Mouse (Mus musculus): ENCODE measurements around the gene Tulp2. TPM values are rescaled to one million over a fixed set of nuclear protein-coding genes. Genes with fewer than 3 reads are reported as not detected.

Gene Tulp2
- polyA plus RNA-seq, 1 experiment from 2014 or later = 1.1 TPM

- no peak for DNase-seq (ENCODE audit: low spot score)
- 90% methylated on average over 2 of the region's 2 CpGs for WGBS
- H3K9ac ChIP-seq (ENCODE audit: low read length) = no peak overlapping the region
These were observed 72.3 kb downstream of the Tulp2 start for GRCm38 (mm10) chr7:45553990-45554389.

GRCm38 (mm10) chr7:45554744-45555143, 73.1 kb downstream of the Tulp2 start, which contains the start of gene Hsd17b14:
TSS of gene Hsd17b14 (plus strand) at chr7:45554893.
- no peak within 1 kb of the TSS for H3K9ac ChIP-seq (ENCODE audit: low read length)

More at GRCm38 (mm10) chr7:45553990-45554389, 72.3 kb downstream of the Tulp2 start:
- no peak for ATAC-seq (ENCODE audit: insufficient number of reproducible peaks, low FRiP score, low TSS enrichment, low read depth)
- 0 out of 2 replicates have a peak, but pooled peaks cover 3% of the 10 kb centered on the region for H3K4me1 ChIP-seq (ENCODE audit: control insufficient read depth, insufficient read depth, low read length)
- no peaks in the 10 kb centered on the region for H3K9me3 ChIP-seq (ENCODE audit: control insufficient read depth, low read length)
- no peaks in the 10 kb centered on the region for H3K36me3 ChIP-seq (ENCODE audit: control insufficient read depth, insufficient read depth, low read length)
- H3K4me2 ChIP-seq (ENCODE audit: low read depth, severe bottlenecking) = no peak overlapping the region
- no peaks in the 10 kb centered on the region for H3K27me3 ChIP-seq (ENCODE audit: control insufficient read depth, insufficient read depth, low read length)
- no peak overlapping the region for H3K27ac ChIP-seq (replicated peaks; ENCODE audit: low read depth, low read length)
- H3K4me3 ChIP-seq (ENCODE audit: low read depth, low read length) = no peak overlapping the region

GRCm38 (mm10) chr7:45555787-45556186, 74.1 kb downstream of the Tulp2 start:
- H3K9me3 ChIP-seq (ENCODE audit: control insufficient read depth, low read length) = no peaks in the 10 kb centered on the region
- H3K27ac ChIP-seq (replicated peaks; ENCODE audit: low read depth, low read length) = no peak overlapping the region
- H3K4me2 ChIP-seq (ENCODE audit: low read depth, severe bottlenecking) = no peak overlapping the region
- 22% methylated on average over 8 of the region's 8 CpGs for WGBS
- no peaks in the 10 kb centered on the region for H3K27me3 ChIP-seq (ENCODE audit: control insufficient read depth, insufficient read depth, low read length)
- H3K36me3 ChIP-seq (ENCODE audit: control insufficient read depth, insufficient read depth, low read length) = no peaks in the 10 kb centered on the region
- H3K4me1 ChIP-seq (ENCODE audit: control insufficient read depth, insufficient read depth, low read length) = 0 out of 2 replicates have a peak, but pooled peaks cover 3% of the 10 kb centered on the region
- peak; percentile 87 for DNase-seq (ENCODE audit: low spot score)
- no peak for ATAC-seq (ENCODE audit: insufficient number of reproducible peaks, low FRiP score, low TSS enrichment, low read depth)
- H3K9ac ChIP-seq (ENCODE audit: low read length) = 0 out of 2 replicates have a peak overlapping the region, but pooled peaks have one; percentile 47
- H3K4me3 ChIP-seq (ENCODE audit: low read depth, low read length) = no peak overlapping the region

More at GRCm38 (mm10) chr7:45554744-45555143, 73.1 kb downstream of the Tulp2 start, which contains the start of gene Hsd17b14:
- Histone ChIP-seq H3K27ac (replicated peaks; ENCODE audit: low read depth, low read length) (no peak within 1 kb of the TSS), H3K36me3 (ENCODE audit: control insufficient read depth, insufficient read depth, low read length) (no peaks in the 10 kb centered on the region), H3K9me3 (ENCODE audit: control insufficient read depth, low read length) (no peaks in the 10 kb centered on the region), H3K4me1 (ENCODE audit: control insufficient read depth, insufficient read depth, low read length) (0 out of 2 replicates have a peak, but pooled peaks cover 3% of the 10 kb centered on the region), H3K27me3 (ENCODE audit: control insufficient read depth, insufficient read depth, low read length) (no peaks in the 10 kb centered on the region), H3K4me2 (ENCODE audit: low read depth, severe bottlenecking) (no peak within 1 kb of the TSS), H3K4me3 (ENCODE audit: low read depth, low read length) (no peak within 1 kb of the TSS)
- ATAC-seq (ENCODE audit: insufficient number of reproducible peaks, low FRiP score, low TSS enrichment, low read depth) (no peak), DNase-seq (ENCODE audit: low spot score) (no peak)
- 25% methylated on average over 8 of the region's 8 CpGs for WGBS

GRCm38 (mm10) chr7:45558907-45559306, 77.2 kb downstream of the Tulp2 start:
- H3K4me3 ChIP-seq (ENCODE audit: low read depth, low read length) = no peak overlapping the region
- no peaks in the 10 kb centered on the region for H3K27me3 ChIP-seq (ENCODE audit: control insufficient read depth, insufficient read depth, low read length)
- ATAC-seq (ENCODE audit: insufficient number of reproducible peaks, low FRiP score, low TSS enrichment, low read depth) = no peak
- DNase-seq (ENCODE audit: low spot score) = no peak
- no peaks in the 10 kb centered on the region for H3K36me3 ChIP-seq (ENCODE audit: control insufficient read depth, insufficient read depth, low read length)
- 0 out of 2 replicates have a peak, but pooled peaks cover 3% of the 10 kb centered on the region for H3K4me1 ChIP-seq (ENCODE audit: control insufficient read depth, insufficient read depth, low read length)
- H3K4me2 ChIP-seq (ENCODE audit: low read depth, severe bottlenecking) = no peak overlapping the region
- WGBS = 62% methylated on average over 6 of the region's 6 CpGs
- H3K9me3 ChIP-seq (ENCODE audit: control insufficient read depth, low read length) = no peaks in the 10 kb centered on the region
- no peak overlapping the region for H3K9ac ChIP-seq (ENCODE audit: low read length)
- no peak overlapping the region for H3K27ac ChIP-seq (replicated peaks; ENCODE audit: low read depth, low read length)

GRCm38 (mm10) chr7:45560241-45560640, 78.6 kb downstream of the Tulp2 start:
- ATAC-seq (ENCODE audit: insufficient number of reproducible peaks, low FRiP score, low TSS enrichment, low read depth) (no peak), DNase-seq (ENCODE audit: low spot score) (no peak)
- no peaks in the 10 kb centered on the region for H3K9me3 ChIP-seq (ENCODE audit: control insufficient read depth, low read length)
- no peaks in the 10 kb centered on the region for H3K27me3 ChIP-seq (ENCODE audit: control insufficient read depth, insufficient read depth, low read length)
- H3K27ac ChIP-seq (replicated peaks; ENCODE audit: low read depth, low read length) = no peak overlapping the region
- H3K4me3 ChIP-seq (ENCODE audit: low read depth, low read length) = no peak overlapping the region
- no peak overlapping the region for H3K4me2 ChIP-seq (ENCODE audit: low read depth, severe bottlenecking)
- no peaks in the 10 kb centered on the region for H3K4me1 ChIP-seq (ENCODE audit: control insufficient read depth, insufficient read depth, low read length)
- 85% methylated on average over 7 of the region's 7 CpGs for WGBS
- no peaks in the 10 kb centered on the region for H3K36me3 ChIP-seq (ENCODE audit: control insufficient read depth, insufficient read depth, low read length)
- H3K9ac ChIP-seq (ENCODE audit: low read length) = no peak overlapping the region

GRCm38 (mm10) chr7:45560843-45561623, 79.4 kb downstream of the Tulp2 start:
- DNase-seq (ENCODE audit: low spot score) (peak; percentile 88), ATAC-seq (ENCODE audit: insufficient number of reproducible peaks, low FRiP score, low TSS enrichment, low read depth) (peak; percentile 59; the same call in 1 of the 2 replicates)
- Histone ChIP-seq H3K9me3 (ENCODE audit: control insufficient read depth, low read length) (no peaks in the 10 kb centered on the region), H3K4me2 (ENCODE audit: low read depth, severe bottlenecking) (no peak overlapping the region), H3K27me3 (ENCODE audit: control insufficient read depth, insufficient read depth, low read length) (no peaks in the 10 kb centered on the region), H3K27ac (replicated peaks; ENCODE audit: low read depth, low read length) (no peak overlapping the region), H3K36me3 (ENCODE audit: control insufficient read depth, insufficient read depth, low read length) (no peaks in the 10 kb centered on the region), H3K4me1 (ENCODE audit: control insufficient read depth, insufficient read depth, low read length) (no peaks in the 10 kb centered on the region), H3K4me3 (ENCODE audit: low read depth, low read length) (no peak overlapping the region), H3K9ac (ENCODE audit: low read length) (no peak overlapping the region)
- WGBS = 25% methylated on average over 17 of the region's 17 CpGs

GRCm38 (mm10) chr7:45561624-45562520, 80.2 kb downstream of the Tulp2 start:
- Histone ChIP-seq H3K4me3 (ENCODE audit: low read depth, low read length) (no peak overlapping the region), H3K9ac (ENCODE audit: low read length) (no peak overlapping the region), H3K4me1 (ENCODE audit: control insufficient read depth, insufficient read depth, low read length) (no peaks in the 10 kb centered on the region), H3K27ac (replicated peaks; ENCODE audit: low read depth, low read length) (no peak overlapping the region), H3K9me3 (ENCODE audit: control insufficient read depth, low read length) (no peaks in the 10 kb centered on the region), H3K27me3 (ENCODE audit: control insufficient read depth, insufficient read depth, low read length) (no peaks in the 10 kb centered on the region), H3K36me3 (ENCODE audit: control insufficient read depth, insufficient read depth, low read length) (no peaks in the 10 kb centered on the region), H3K4me2 (ENCODE audit: low read depth, severe bottlenecking) (no peak overlapping the region)
- 48% methylated on average over 12 of the region's 12 CpGs for WGBS
- no peak for DNase-seq (ENCODE audit: low spot score)
- no peak for ATAC-seq (ENCODE audit: insufficient number of reproducible peaks, low FRiP score, low TSS enrichment, low read depth)

- Histone ChIP-seq H3K27me3 (ENCODE audit: control insufficient read depth, insufficient read depth, low read length) (no peaks in the 10 kb centered on the region), H3K27ac (replicated peaks; ENCODE audit: low read depth, low read length) (no peak overlapping the region), H3K4me3 (ENCODE audit: low read depth, low read length) (no peak overlapping the region), H3K36me3 (ENCODE audit: control insufficient read depth, insufficient read depth, low read length) (no peaks in the 10 kb centered on the region), H3K9me3 (ENCODE audit: control insufficient read depth, low read length) (no peaks in the 10 kb centered on the region), H3K4me2 (ENCODE audit: low read depth, severe bottlenecking) (no peak overlapping the region), H3K9ac (ENCODE audit: low read length) (no peak overlapping the region), H3K4me1 (ENCODE audit: control insufficient read depth, insufficient read depth, low read length) (peaks cover 6% of the 10 kb centered on the region)
- no peak for ATAC-seq (ENCODE audit: insufficient number of reproducible peaks, low FRiP score, low TSS enrichment, low read depth)
- DNase-seq (ENCODE audit: low spot score) = no peak
- WGBS = 80% methylated on average over 2 of the region's 2 CpGs
These were observed 83.1 kb downstream of the Tulp2 start for GRCm38 (mm10) chr7:45564811-45565210.
